ENCODE assay signal across 20 mouse cellular contexts in genomic region chr5:118435556-118435950, GRCm38 (mm10).
DNase-seq lines count a peak whose midpoint lies in the region; ATAC-seq and TF ChIP-seq lines count a peak whose summit lies in the region.
"Had no signal": no experiment of that assay in that cellular context is flagged by ENCODE, and none has a peak within 500 bp of the region (broad histone marks: within the 10 kb centered on the region; RNA-seq: fewer than 3 reads in every experiment).

No protein-coding gene starts in this region.

- no peak overlapping the region for H3K4me3 ChIP-seq in forebrain, embryonic 11.5 days (ENCODE audit: low read depth, low read length)
- no peak overlapping the region for H3K4me3 ChIP-seq in forebrain, embryonic 16.5 days (replicated peaks; ENCODE audit: low read length)
- H3K4me3 ChIP-seq in intestine, embryonic 14.5 days (ENCODE audit: low read depth, low read length) = no peak overlapping the region
- H3K4me3 ChIP-seq in intestine, postnatal 0 days (ENCODE audit: low read depth, low read length) = no peak overlapping the region
- H3K4me3 ChIP-seq in ES-E14 (ENCODE audit: insufficient read depth in 1 of 2, low read depth in 1 of 2, low read length in 2 of 2, poor library complexity in 1 of 2, severe bottlenecking in 1 of 2) = peak overlapping the region; percentile 34 to 46
- H3K4me3 ChIP-seq in forebrain, embryonic 14.5 days (ENCODE audit: low read depth, low read length) = no peak overlapping the region
- no peak overlapping the region for H3K4me3 ChIP-seq in midbrain, embryonic 11.5 days (ENCODE audit: low read depth, low read length)
- H3K4me3 ChIP-seq: midbrain, embryonic 12.5 days; myocyte had no signal

- DNase-seq in forebrain, embryonic 11.5 days (ENCODE audit: low spot score) = no peak
- no peak for DNase-seq in intestine, embryonic 14.5 days (ENCODE audit: low spot score)
- peak; percentile 88 for DNase-seq in ES-E14 (ENCODE audit: low read depth, low spot score)
- DNase-seq in forebrain, embryonic 14.5 days (ENCODE audit: low spot score) = no peak
- DNase-seq in kidney, postnatal 14 days = no peak
- DNase-seq in midbrain, embryonic 11.5 days (ENCODE audit: low spot score, missing footprints) = no peak
- DNase-seq: cerebellum, adult 9-10 months; gastrocnemius, postnatal 14 days; kidney, adult 8-10 months; kidney, postnatal 36 days; lung, adult 2 months; lung, postnatal 4 days; spleen, adult 18-20 months; thymus, adult 2 months had no signal

- 0 out of 2 replicates have a peak overlapping the region, but pooled peaks have one; percentile 21 for H3K4me2 ChIP-seq in forebrain, embryonic 11.5 days (ENCODE audit: low read depth, low read length, severe bottlenecking)
- H3K4me2 ChIP-seq in forebrain, embryonic 16.5 days (ENCODE audit: low read length) = no peak overlapping the region
- peak overlapping the region; percentile 12; the same call in 1 of the 2 replicates for H3K4me2 ChIP-seq in intestine, embryonic 14.5 days (ENCODE audit: low read length)
- H3K4me2 ChIP-seq in intestine, postnatal 0 days (replicated peaks; ENCODE audit: low read depth) = no peak overlapping the region
- H3K4me2 ChIP-seq in forebrain, embryonic 14.5 days (ENCODE audit: low read length) = peak overlapping the region; percentile 19; the same call in 1 of the 2 replicates
- H3K4me2 ChIP-seq in midbrain, embryonic 11.5 days = no peak overlapping the region
- H3K4me2 ChIP-seq: hindbrain, embryonic 14.5 days; midbrain, embryonic 12.5 days had no signal

- H3K27ac ChIP-seq in forebrain, embryonic 11.5 days (ENCODE audit: low read depth, low read length) = no peak overlapping the region
- no peak overlapping the region for H3K27ac ChIP-seq in forebrain, embryonic 16.5 days (ENCODE audit: low read length)
- no peak overlapping the region for H3K27ac ChIP-seq in intestine, embryonic 14.5 days (ENCODE audit: low read depth)
- no peak overlapping the region for H3K27ac ChIP-seq in intestine, postnatal 0 days (ENCODE audit: low read depth, low read length)
- peak overlapping the region; percentile 99 for H3K27ac ChIP-seq in ES-E14 (ENCODE audit: insufficient read depth, low read depth, low read length, poor library complexity, severe bottlenecking)
- H3K27ac ChIP-seq in forebrain, embryonic 14.5 days (ENCODE audit: low read depth, low read length) = peak overlapping the region; percentile 50; the same call in 1 of the 2 replicates
- no peak overlapping the region for H3K27ac ChIP-seq in midbrain, embryonic 11.5 days (ENCODE audit: low read depth, low read length)
- H3K27ac ChIP-seq: hindbrain, embryonic 14.5 days; midbrain, embryonic 12.5 days had no signal

- H3K9ac ChIP-seq in forebrain, embryonic 11.5 days (ENCODE audit: low read length) = peak overlapping the region; percentile 27; the same call in 1 of the 2 replicates
- no peak overlapping the region for H3K9ac ChIP-seq in forebrain, embryonic 16.5 days (replicated peaks; ENCODE audit: low read depth, low read length)
- no peak overlapping the region for H3K9ac ChIP-seq in intestine, embryonic 14.5 days (ENCODE audit: low read length)
- no peak overlapping the region for H3K9ac ChIP-seq in intestine, postnatal 0 days (ENCODE audit: low read depth, low read length)
- peak overlapping the region; percentile 65 for H3K9ac ChIP-seq in ES-E14 (ENCODE audit: insufficient read depth, low read depth, low read length, poor library complexity, severe bottlenecking)
- H3K9ac ChIP-seq in forebrain, embryonic 14.5 days (ENCODE audit: low read length) = no peak overlapping the region
- H3K9ac ChIP-seq in midbrain, embryonic 11.5 days (ENCODE audit: low read length) = no peak overlapping the region
- H3K9ac ChIP-seq: hindbrain, embryonic 14.5 days; midbrain, embryonic 12.5 days had no signal

- in situ Hi-C loops in ES-E14 (cut with MboI; ENCODE audit: low sequenced_read_pairs in 2 of 2, unreplicated experiment in 2 of 2) = no loop called here

- peaks cover 16% of the 10 kb centered on the region for H3K27me3 ChIP-seq in forebrain, embryonic 11.5 days (ENCODE audit: control insufficient read depth, insufficient read depth, low read length)
- no peaks in the 10 kb centered on the region; the same call in 1 of the 2 replicates for H3K27me3 ChIP-seq in forebrain, embryonic 16.5 days (replicated peaks; ENCODE audit: control insufficient read depth, insufficient read depth, low read length)
- H3K27me3 ChIP-seq in intestine, embryonic 14.5 days (replicated peaks; ENCODE audit: control insufficient read depth, insufficient read depth, low read length) = peaks cover 20% of the 10 kb centered on the region
- peaks cover 9% of the 10 kb centered on the region; the same call in 1 of the 2 replicates for H3K27me3 ChIP-seq in intestine, postnatal 0 days (replicated peaks; ENCODE audit: control insufficient read depth, insufficient read depth, low read length)
- 0 out of 2 replicates have a peak, but pooled peaks cover 8% of the 10 kb centered on the region for H3K27me3 ChIP-seq in forebrain, embryonic 14.5 days (replicated peaks; ENCODE audit: control insufficient read depth, insufficient read depth, low read length)
- H3K27me3 ChIP-seq in midbrain, embryonic 11.5 days (ENCODE audit: control insufficient read depth, insufficient read depth, low read length) = peaks cover 25% of the 10 kb centered on the region
- H3K27me3 ChIP-seq: Patski had no signal

- ATAC-seq in forebrain, embryonic 11.5 days (replicated peaks; ENCODE audit: low FRiP score) = no peak
- ATAC-seq in forebrain, embryonic 16.5 days = no peak
- ATAC-seq in intestine, embryonic 14.5 days (replicated peaks; ENCODE audit: low FRiP score, low TSS enrichment, low read depth) = no peak
- ATAC-seq in intestine, postnatal 0 days = no peak
- ATAC-seq in forebrain, embryonic 14.5 days = no peak
- no peak for ATAC-seq in midbrain, embryonic 11.5 days (ENCODE audit: low FRiP score)
- ATAC-seq: Patski had no signal

- no peaks in the 10 kb centered on the region for H3K9me3 ChIP-seq in forebrain, embryonic 11.5 days (ENCODE audit: control insufficient read depth, low read length)
- no peaks in the 10 kb centered on the region for H3K9me3 ChIP-seq in forebrain, embryonic 16.5 days (ENCODE audit: control insufficient read depth, low read length)
- no peaks in the 10 kb centered on the region for H3K9me3 ChIP-seq in intestine, embryonic 14.5 days (ENCODE audit: control insufficient read depth, low read length)
- no peaks in the 10 kb centered on the region for H3K9me3 ChIP-seq in intestine, postnatal 0 days (ENCODE audit: control insufficient read depth)
- no peaks in the 10 kb centered on the region for H3K9me3 ChIP-seq in ES-E14 (ENCODE audit: control insufficient read depth, insufficient read depth, low read depth, low read length)
- H3K9me3 ChIP-seq in forebrain, embryonic 14.5 days (replicated peaks; ENCODE audit: control insufficient read depth, low read length) = no peaks in the 10 kb centered on the region
- no peaks in the 10 kb centered on the region for H3K9me3 ChIP-seq in midbrain, embryonic 11.5 days (ENCODE audit: control insufficient read depth, low read length)

- 13% methylated on average over 7 of the region's 7 CpGs for WGBS in forebrain, embryonic 11.5 days
- 14% methylated on average over 7 of the region's 7 CpGs for WGBS in forebrain, embryonic 16.5 days
- WGBS in intestine, embryonic 14.5 days = 42% methylated on average over 7 of the region's 7 CpGs
- WGBS in intestine, postnatal 0 days = 74% methylated on average over 7 of the region's 7 CpGs
- WGBS in forebrain, embryonic 14.5 days = 14% methylated on average over 7 of the region's 7 CpGs
- 19% methylated on average over 7 of the region's 7 CpGs for WGBS in midbrain, embryonic 11.5 days

- TF ChIP-seq CTCF in intestine, postnatal 0 days (IDR thresholded peaks at IDR 0.05; ENCODE audit: low read depth) = no peak

- peaks cover 14% of the 10 kb centered on the region for H3K4me1 ChIP-seq in forebrain, embryonic 11.5 days (replicated peaks; ENCODE audit: control insufficient read depth, insufficient read depth, low read length)
- H3K4me1 ChIP-seq in forebrain, embryonic 16.5 days (replicated peaks; ENCODE audit: control insufficient read depth, insufficient read depth, low read length) = peaks cover 9% of the 10 kb centered on the region
- peaks cover 9% of the 10 kb centered on the region; the same call in 1 of the 2 replicates for H3K4me1 ChIP-seq in intestine, embryonic 14.5 days (replicated peaks; ENCODE audit: control insufficient read depth, insufficient read depth, low read length)
- no peaks in the 10 kb centered on the region for H3K4me1 ChIP-seq in intestine, postnatal 0 days (replicated peaks; ENCODE audit: control insufficient read depth, insufficient read depth, low read length)
- H3K4me1 ChIP-seq in ES-E14 (ENCODE audit: control insufficient read depth in 2 of 2, insufficient read depth in 2 of 2, low read length in 2 of 2, poor library complexity in 1 of 2) = peaks cover 7 to 19% of the 10 kb centered on the region in 2 experiments
- peaks cover 6% of the 10 kb centered on the region for H3K4me1 ChIP-seq in forebrain, embryonic 14.5 days (ENCODE audit: control insufficient read depth, insufficient read depth, low read length)
- H3K4me1 ChIP-seq in midbrain, embryonic 11.5 days (ENCODE audit: control insufficient read depth, insufficient read depth, low read length) = peaks cover 6% of the 10 kb centered on the region

- no peaks in the 10 kb centered on the region for H3K36me3 ChIP-seq in forebrain, embryonic 11.5 days (ENCODE audit: control insufficient read depth, insufficient read depth, low read length)
- H3K36me3 ChIP-seq in forebrain, embryonic 16.5 days (ENCODE audit: control insufficient read depth, insufficient read depth) = no peaks in the 10 kb centered on the region
- H3K36me3 ChIP-seq in intestine, embryonic 14.5 days (ENCODE audit: control insufficient read depth, insufficient read depth, low read length) = no peaks in the 10 kb centered on the region
- H3K36me3 ChIP-seq in intestine, postnatal 0 days (ENCODE audit: control insufficient read depth, insufficient read depth) = no peaks in the 10 kb centered on the region
- peaks cover 3% of the 10 kb centered on the region; the same call in 1 of the 2 replicates for H3K36me3 ChIP-seq in ES-E14 (ENCODE audit: control insufficient read depth, insufficient read depth, low read length, poor library complexity, severe bottlenecking)
- H3K36me3 ChIP-seq in forebrain, embryonic 14.5 days (ENCODE audit: control insufficient read depth, insufficient read depth, low read length) = no peaks in the 10 kb centered on the region
- no peaks in the 10 kb centered on the region for H3K36me3 ChIP-seq in midbrain, embryonic 11.5 days (ENCODE audit: control insufficient read depth, insufficient read depth, low read length)
- H3K36me3 ChIP-seq: midbrain, embryonic 12.5 days had no signal

TF ChIP-seq in ES-E14, 5 proteins besides CTCF, POLR2A, EP300 and RAD21:
- no peak for TF ChIP-seq CHD2 (IDR thresholded peaks at IDR 0.05; ENCODE audit: low read depth, low read length)
- 0 out of 2 replicates have a peak, but pooled peaks have one; percentile 17 for TF ChIP-seq MAFK (IDR thresholded peaks at IDR 0.05; ENCODE audit: insufficient read depth, low read depth, low read length)

Comparison
In these comparisons a context has a peak if more than half of its experiments do, and no peak if none do; other contexts are left out.
1. H3K27ac ChIP-seq: peak in ES-E14 (single experiment) and forebrain, embryonic 14.5 days (single experiment); none in forebrain, embryonic 11.5 days (single experiment), forebrain, embryonic 16.5 days (single experiment), intestine, embryonic 14.5 days (single experiment), intestine, postnatal 0 days (single experiment) and midbrain, embryonic 11.5 days (single experiment).
2. H3K4me2 ChIP-seq: peak in forebrain, embryonic 11.5 days (single experiment), intestine, embryonic 14.5 days (single experiment) and forebrain, embryonic 14.5 days (single experiment); none in forebrain, embryonic 16.5 days (single experiment), intestine, postnatal 0 days (single experiment) and midbrain, embryonic 11.5 days (single experiment).
3. H3K9ac ChIP-seq: peak in forebrain, embryonic 11.5 days (single experiment) and ES-E14 (single experiment); none in forebrain, embryonic 16.5 days (single experiment), intestine, embryonic 14.5 days (single experiment), intestine, postnatal 0 days (single experiment), forebrain, embryonic 14.5 days (single experiment) and midbrain, embryonic 11.5 days (single experiment).
4. H3K4me3 ChIP-seq: peak in ES-E14 (2 of 2); none in forebrain, embryonic 11.5 days (single experiment), forebrain, embryonic 16.5 days (single experiment), intestine, embryonic 14.5 days (single experiment), intestine, postnatal 0 days (single experiment), forebrain, embryonic 14.5 days (single experiment) and midbrain, embryonic 11.5 days (single experiment).